Mouse (Mus musculus) embryo, embryonic 9.5 days (tissue): ENCODE data around the gene Ttc32.

Experiments
- DNase-seq: peaks from one replicate; pipeline ENCODE4 v3.0.0-alpha.2; 2017; ENCODE audit errors: extremely low spot score

The Ttc32 gene

DNA sequence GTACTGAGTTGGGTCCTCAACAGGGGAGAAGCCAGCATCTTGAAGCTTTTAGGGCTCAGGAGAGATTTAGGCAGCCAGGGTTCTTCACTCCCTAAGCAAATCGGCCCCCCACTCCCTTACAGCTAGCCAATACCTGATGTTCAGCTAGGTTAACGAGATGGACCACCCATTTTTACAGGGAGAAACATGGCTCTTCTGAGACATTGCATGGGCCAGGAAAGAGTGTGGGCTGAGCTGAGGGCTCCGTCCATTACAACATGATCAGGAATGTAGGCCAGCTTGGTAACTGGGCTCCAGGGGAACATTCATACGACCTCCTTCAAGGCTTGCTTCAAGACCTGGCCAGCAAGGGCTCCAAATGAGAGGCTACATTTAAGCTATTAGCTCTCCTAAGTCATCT lies 16.9 kb downstream of the Ttc32 start:
- no peak for DNase-seq

DNA sequence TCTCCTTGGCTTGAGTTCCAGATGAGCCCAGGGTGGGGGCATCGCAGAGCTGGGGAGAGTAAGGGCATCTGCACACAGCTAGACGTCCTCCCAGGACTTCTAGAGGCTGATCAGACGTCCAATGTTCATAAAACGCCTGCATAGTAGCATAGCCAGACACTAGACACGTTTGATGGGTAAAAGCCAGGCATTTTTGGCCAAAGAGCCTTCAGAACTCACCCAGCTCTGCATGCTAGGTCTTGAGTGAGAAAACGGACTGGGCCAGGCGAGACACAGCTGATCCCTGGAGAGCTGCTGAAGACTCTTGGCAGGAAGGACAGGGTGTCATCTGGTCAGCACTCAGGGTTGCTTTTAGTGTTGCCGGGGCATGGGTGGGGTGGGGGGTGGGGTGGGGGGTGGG lies 18.3 kb downstream of the Ttc32 start:
- no peak for DNase-seq

DNA sequence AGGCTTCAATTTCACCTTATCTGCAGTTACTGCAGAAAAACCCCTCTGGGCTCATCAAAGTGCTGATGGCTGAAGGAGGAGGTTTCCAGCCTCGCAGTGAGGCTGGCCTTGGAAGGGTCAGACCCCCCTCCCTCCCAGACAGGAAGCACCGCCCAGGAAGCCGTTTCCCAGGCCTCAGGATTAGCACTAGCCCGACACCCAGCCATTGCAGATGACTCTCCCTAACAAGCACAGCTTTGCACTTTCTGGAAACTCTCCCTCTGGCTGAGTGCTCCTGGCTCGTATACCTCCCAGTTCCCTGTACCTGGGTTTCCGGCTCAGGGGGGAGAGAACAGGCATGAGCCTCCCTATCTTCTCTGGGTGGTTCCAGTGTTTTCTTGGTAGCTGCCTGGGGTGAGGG lies 21.0 kb downstream of the Ttc32 start:
- DNase-seq = no peak

DNA sequence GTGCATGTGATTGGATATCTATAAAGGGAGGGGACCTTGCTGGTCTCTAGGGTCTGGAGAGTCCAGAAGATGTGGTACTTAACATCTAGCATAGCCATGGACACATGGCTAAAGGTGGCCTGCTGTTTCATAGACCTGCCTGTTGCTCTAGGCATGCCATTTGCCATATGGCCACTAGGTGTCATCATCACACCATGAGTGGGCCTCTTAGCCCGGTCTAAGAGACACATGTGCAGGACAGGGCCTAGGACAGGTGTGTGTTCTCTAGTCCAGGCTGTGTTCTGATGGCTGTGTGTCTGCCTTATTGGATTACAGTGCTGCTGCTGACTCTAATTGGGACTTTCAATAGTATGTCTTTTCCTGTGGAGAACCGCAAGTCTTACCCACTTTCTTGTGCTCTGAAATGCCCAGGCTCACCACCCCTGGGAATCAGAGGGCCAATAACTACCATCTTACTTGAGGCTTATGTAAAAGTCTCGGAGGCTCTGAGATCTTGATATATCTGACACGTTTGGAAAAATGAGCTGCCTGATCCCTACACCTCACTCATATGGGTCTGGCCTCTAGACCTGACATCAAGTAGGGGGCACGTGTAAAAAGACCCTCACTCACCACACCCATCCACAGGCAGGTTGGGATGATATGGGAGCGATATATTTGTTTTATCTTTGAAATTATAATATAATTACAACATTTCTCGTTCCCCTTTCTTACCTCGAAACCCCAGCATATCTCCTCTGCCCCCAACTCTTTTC lies 22.5 kb downstream of the Ttc32 start:
- DNase-seq = peak; percentile 74

DNA sequence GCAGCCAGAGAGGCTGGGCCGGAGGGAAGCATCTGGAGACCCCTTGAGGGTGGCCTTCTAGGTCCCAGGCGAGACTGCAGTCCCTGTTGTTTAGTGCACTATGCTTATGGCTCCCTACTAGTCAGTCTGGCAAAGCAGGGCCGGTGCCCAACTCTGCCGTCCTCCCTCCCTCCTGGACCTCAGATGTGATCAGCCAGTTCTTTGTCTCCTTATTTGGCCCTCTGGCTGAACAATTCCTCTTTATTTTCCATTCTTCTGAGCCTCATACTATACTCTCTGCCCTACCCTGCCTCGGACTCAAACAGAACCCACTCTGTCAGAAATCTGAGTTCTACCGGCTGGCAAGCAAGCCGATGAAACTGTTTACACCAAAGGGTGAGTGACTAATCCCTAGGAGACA lies 23.5 kb downstream of the Ttc32 start:
- DNase-seq = no peak

DNA sequence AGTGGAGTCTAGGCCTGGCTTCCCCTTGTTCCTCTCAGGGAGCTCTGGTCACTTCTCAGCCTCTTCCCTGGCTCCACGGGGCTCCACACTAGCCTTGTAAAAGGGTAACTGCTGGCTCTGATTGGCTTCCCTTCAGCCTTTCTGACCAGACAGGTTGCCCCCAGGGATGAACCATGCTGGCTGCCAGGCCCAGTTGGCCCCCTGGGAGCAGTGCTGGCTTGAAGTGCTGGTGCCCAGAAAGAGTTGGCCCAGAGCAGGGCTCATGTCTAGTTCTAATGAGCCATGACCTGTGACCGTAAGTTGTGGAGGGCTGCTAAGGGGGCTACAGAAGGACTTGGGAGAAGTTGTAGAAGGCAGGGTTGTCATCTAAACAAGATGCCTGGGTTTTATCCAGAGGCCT lies 24.2 kb downstream of the Ttc32 start:
- DNase-seq = no peak

DNA sequence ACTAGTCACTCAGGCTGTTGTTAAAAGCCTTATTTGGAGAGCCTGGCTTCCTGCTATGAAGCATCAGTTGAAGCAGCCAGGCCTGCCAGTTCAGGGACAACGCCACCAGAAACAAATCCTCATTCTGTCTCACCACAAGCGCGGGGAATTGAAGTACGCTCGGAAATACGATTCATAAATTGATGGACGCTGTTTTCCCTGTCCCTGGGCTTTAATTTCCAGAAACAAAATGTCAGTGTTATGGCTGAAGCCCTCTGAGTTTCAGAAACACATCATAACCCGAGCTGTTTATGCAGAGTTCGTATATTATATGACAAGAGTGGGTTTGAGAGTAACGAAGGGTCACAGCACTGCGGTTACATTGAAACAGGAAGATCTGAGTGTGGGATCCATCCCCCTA lies 25.5 kb downstream of the Ttc32 start:
- DNase-seq = no peak

DNA sequence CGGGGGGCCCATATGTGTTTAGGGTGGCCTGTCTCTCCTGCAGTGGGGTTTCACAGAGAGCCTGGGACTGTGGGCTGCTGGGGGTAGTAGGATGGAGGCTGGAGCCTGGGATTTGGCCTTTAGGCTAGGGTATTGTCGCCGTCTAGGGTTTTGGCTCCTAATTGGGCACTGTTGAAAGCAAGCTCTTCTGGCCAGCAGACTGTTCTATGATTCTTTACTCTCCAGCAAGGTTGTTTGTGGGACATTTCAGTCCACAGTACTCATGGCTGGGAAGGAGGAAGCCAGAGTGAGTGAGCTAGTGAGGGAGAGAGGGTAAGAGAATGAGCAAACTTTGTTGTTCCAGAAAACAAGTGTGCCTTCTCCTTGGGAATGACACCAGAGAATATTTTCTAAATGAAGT lies 29.7 kb downstream of the Ttc32 start:
- no peak for DNase-seq

DNA sequence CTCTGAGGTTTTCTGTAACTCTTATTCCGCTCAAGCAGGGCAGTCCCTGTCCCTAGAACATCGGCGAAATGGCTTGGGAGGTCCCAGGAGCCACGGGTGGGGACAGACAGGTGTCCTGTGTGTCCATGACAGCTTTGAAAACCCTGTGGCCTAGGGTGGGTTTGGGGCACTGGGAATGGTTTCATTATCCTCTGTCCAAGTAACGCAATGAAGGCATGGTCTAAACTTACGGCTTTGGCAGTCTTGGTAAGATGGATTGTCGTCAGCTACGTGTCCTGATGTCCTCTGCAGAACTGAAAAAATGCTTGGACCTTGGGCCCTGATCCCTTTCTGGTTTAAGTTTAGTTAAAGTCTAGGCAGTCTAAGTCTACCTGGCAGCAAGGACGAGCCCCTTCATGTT lies 30.2 kb downstream of the Ttc32 start:
- no peak for DNase-seq

DNA sequence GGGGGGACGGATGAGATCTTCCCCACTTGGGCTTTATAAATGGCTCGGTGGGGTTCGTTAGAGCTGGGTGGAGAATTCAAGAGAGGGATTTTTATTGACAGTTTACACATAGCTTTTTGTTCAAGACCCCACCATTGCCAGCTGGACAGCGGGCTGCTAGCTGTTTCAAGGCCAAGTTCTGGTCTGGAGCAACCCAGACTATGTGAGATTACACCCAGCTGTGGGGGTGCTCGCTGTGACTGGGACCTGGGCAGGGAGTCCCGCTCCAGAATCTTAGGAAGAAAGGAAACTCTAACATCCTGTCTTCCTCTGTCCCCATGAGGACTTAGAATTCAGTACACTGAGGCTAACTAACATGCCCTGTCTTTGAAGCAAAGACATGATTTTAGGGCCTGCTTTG lies 33.8 kb downstream of the Ttc32 start:
- DNase-seq = no peak

DNA sequence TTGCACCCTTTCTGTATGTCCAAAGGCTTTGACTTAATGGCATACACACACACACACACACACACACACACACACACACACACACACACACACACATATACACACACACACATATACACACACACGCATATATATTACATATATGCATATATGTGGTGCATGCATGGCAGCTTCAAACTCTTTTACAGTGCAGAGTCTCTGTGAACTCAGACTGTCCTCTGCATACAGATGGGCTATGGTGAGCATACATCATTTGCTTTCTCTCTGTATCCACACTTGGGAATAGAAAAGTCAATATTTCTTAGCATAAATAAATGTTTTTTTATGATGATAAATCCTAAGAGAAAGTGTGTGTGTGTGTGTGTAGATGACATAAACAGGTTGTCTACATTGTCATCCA lies 41.3 kb downstream of the Ttc32 start:
- no peak for DNase-seq

DNA sequence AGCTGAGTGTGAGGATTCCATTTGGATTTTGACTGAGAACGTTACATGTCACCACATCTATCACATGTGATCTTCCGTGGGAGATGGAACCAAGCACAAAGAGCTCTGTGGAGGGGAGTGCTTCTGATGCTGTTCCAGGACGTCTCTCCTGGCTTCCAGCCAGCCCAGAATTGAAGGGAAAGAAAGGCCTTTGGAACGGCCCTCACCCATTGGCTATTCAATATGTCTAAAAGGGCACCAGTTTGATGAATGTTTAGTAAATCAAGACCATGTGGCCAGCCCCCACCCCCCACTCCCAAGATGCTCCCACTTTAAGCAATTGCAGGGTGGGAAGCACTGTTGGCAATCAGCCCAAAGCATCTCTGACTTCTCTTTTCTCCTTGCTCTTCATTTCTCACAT lies 41.7 kb downstream of the Ttc32 start:
- no peak for DNase-seq

DNA sequence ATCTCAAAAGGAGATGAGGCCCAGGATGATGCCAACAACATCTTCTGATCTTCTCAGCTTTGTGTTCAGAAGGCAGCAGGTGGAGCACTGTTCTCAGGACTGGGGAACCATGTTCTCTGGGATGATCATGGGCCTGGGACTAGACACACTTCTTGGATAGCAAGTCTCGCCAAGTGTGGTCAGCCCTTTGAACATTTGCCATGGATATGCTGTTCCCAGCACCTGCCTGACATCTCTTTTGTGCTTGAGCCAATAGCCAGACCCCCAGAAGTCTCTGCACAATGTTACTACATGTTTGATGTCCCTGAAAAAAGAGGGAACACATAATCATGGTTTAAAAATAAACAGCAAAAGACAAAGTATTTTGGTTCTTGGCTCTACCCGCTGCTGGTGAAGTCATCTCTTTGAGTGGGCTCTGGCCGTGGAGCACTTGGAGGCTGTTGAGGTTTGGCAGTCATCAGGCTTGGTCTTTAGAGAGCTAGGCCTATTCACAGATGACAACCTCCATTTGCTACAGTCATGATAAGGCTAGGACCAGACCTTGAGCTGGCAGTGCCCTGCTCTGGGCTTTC lies 47.8 kb downstream of the Ttc32 start:
- no peak for DNase-seq

DNA sequence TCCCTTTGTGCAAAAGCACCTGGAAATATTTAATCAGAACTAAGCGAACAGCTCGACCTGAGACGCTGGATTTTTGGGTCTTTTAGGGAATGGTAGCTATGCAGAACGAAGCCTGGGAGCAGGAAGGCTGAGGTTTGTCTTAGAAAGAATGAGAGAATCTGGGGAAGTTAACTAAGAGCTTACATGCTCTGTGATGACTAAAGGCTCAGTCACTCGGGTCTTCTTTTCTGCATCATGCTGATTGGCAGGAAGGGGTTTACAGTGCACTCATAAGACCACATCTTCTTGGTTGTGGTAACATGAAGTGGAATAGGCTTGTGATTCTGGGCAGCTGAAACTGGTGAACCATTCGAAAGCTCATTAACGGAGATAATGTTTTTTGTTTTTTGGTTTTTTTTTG lies 60.4 kb downstream of the Ttc32 start:
- no peak for DNase-seq
